Mouse (Mus musculus): ENCODE measurements around the gene Zhx3. TPM values are rescaled to one million over a fixed set of nuclear protein-coding genes. Genes with fewer than 3 reads are reported as not detected.

Gene Zhx3
- 10 to 100 TPM; 53.3 to 57.6 TPM for total RNA-seq (2021)
- long read RNA-seq, experiment 1, full-length matches to known transcripts = 3 of 17 reads
- long read RNA-seq, experiment 1, partial matches to known transcripts = 11 of 17 reads
- long read RNA-seq, experiment 1, other reads (novel, unspliced or antisense) = 3 of 17 reads
- long read RNA-seq, experiment 2, full-length matches to known transcripts = 7 of 23 reads
- long read RNA-seq, experiment 2, partial matches to known transcripts = 5 of 23 reads
- long read RNA-seq, experiment 2, other reads (novel, unspliced or antisense) = 11 of 23 reads

DNA sequence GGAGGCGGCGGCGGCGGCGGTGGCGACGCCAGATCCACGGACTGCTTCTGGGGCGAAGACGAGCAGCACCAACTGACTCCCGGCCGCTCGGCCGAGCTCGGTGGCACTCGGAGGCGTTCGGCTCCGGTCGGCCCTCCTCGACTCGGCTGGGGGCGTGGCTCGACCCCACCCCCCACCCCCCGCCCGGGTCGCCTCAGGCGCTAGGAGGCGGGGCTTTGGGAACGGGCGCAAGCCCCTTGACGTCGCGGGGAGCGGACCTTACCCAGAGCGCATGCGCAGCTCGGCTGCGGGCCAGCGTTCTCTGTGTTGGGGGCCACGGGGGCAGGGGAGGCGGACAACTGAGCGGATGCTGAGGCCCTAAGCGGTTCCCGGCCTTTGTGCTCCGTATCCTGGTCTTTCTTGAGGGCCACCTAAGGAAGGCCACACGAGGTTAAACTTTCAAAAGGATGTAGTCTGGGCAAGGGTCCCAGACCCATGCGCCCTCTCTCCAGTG, at the start of gene Zhx3:
Zhx3 (minus strand) TSS at position 109 of the 493 bp plus-strand sequence.
- DNase-seq = peak; percentile 94

DNA sequence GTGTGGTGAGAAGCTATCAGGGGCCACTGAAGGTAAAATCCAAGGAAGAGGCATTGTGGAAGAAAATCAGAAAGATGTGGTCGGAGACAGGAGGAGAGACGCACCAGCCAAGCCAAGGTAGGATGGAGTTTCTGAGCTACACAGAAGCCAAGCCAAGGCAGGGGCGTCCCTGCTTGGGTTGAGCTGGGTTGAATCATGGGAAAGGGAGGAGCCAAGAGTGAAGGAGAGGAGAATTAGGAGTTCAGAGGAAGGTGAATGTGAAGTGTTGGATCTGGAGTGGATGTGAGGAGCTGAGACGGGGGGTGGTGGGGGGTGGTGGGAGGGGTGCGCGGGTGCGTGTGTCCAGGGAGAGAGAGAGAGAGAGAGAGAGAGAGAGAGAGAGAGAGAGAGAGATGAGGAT, 48.5 kb upstream of the Zhx3 start:
- DNase-seq = no peak

DNA sequence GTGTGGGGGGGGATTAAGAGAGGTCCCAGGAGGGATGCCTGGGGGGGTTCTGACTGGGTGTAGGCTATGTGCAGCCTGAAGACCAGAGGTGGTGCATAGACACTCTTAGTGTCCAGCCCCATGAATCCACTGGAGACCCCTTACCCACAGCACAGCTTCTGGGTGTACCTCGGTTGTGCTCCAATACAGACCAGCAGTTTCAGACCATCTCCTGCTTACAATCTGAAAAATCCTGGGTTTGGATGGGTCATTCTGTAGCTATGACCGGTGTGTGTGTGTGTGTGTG, 46.1 kb upstream of the Zhx3 start:
- DNase-seq = no peak

DNA sequence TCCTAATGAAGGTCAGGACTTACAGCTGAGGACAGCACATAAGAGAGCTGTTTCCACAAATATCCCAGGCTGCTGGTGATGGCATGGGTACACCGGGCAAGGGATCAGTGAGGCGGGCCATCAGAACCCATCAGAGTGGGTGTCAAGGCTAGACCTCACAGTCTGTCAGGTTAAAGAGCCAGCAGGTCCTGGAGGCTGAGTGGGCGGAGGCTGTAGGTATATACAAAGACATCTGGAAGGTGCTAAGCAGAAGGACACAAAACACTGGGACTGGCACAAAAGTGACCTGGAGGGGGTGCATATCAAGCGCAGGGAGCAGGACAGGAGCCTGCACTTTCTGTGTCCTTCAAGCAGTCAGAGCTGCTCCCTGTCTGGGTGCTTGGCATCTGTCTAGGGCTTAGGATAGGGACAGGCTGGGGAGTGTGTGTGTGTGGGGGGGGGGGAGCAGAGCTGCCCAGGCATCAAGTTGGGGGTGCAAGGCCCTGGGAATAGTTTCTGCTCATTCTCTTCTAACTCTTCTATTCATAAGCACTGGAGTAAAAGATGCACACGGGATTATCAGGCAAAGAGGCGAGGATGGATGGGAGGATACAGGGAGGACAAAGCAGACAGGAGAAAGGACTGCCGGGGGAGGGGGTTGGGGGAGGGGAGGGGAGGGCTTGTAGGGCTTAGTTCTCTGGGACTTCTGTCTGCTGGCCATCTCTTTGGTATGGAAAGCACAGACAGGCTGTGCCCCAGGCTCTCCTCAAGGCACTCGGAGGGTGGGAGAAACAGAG, 45.5 kb upstream of the Zhx3 start:
- DNase-seq = no peak

DNA sequence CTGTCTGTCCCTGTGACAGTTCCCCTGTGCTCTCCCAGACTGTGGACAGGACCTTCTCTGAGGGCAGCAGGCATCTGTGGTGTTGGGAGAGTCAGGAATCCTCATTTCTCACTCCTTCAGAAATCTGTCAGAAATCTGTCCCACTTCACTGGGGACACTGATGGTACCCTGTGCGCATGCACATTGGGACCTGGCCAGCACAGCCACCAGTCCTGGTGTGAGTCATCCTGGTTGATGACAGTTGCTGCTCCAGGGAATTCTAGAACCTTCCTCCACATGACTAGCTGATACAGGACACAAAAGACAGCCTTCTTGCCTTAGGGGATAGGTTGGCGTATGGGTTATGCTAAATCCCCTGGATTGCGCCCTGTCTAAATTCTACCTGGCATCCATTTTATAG, 44.5 kb upstream of the Zhx3 start:
- DNase-seq = no peak

DNA sequence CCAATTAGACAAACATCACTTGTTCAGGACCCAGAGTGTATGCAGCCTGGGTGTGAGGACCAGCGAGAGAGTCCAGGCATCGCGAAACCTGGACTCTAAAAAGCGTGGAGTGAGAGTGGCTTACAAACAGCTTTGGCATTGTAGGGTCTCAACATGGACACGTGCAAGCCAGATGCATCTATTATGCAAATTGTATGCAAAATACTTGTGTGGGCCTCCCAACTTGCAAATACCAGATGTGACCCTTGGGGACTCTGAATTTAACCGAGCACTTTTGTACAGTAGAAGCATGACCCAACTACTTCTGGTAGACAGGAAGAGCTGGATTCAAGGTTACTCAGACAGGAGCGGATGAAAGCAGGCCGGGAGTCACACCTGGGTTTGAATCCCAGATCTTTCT, 43.9 kb upstream of the Zhx3 start:
- no peak for DNase-seq

DNA sequence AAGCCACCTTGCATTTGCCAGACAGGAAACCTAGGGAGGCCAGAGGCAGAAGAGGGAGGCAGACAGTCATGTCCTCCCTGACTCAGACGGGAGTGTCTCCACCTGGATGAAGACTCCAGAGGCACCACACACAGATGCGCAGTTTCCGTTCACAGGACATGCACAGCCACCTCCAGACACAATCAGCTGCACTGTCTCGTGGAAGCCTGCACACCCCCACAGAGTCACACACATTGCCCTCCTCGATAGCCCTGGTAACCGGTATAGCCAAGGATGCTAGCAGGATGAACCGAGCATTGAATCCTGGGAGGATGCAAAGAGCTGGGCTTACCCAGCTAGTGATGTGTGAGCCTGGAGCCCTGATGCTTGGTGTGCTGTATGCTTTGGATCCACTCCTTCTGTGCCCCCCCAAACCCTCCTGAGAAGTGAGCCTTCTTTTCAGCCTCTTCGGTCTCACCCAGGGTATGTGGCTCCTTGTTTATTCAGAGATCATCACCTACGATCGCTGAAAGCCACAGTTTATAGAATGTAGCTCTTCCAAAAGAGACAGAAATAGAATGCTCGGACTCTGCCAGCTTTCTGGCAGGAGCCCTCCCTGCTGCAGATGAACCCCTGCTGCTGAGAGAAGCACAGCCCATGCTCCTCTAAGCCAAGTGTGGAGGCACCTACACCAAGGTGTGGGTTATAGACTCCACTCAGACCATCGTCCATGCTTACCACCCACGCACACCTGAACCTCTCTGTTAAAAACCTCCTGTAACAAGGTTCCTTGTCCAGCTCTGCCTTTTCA, 43.2 kb upstream of the Zhx3 start:
- no peak for DNase-seq

DNA sequence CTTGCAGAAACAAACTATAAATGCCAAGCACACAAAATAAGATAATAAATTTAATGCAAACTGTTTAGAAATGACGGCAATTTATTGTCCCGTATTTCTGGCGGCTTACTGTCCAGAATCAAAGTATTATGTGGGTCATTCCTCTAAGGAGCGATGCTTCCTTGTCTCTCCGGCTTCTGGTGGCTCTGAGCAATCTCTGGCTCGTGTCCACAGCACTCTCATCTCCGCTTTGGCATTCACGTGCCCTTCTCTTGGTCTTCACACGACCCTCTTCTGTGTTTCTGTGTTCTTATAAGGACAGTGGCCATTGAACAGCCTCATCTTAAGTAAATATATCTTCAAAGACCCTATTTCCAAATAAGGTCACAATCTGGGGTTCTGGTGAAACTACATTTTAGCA, 41.9 kb upstream of the Zhx3 start:
- no peak for DNase-seq

DNA sequence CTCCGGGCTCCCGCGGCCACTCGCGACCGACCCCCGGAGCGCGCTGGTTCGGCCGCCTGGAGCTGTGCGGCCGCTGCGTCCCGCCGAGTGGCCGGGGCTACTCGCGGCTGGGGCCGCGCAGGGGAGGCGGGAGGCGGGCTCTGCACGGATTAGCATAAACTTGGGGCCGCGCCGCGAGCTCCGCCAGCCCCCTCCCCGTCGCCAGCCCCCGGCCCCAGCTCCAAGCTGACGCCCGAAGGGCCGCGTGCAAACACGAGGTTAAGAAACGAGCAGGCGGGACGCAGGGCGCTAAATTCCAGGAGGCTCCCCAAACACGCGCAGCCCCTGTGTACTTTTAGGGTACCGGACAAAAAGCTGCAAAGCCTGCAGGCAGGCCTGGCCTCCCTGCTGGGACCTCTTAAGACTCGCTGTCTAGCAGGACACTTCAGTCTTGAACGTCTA, 39.5 kb upstream of the Zhx3 start, which contains the start of gene Emilin3:
Emilin3 (minus strand) TSS at position 98 of the 441 bp plus-strand sequence.
- peak; percentile 49 for DNase-seq

DNA sequence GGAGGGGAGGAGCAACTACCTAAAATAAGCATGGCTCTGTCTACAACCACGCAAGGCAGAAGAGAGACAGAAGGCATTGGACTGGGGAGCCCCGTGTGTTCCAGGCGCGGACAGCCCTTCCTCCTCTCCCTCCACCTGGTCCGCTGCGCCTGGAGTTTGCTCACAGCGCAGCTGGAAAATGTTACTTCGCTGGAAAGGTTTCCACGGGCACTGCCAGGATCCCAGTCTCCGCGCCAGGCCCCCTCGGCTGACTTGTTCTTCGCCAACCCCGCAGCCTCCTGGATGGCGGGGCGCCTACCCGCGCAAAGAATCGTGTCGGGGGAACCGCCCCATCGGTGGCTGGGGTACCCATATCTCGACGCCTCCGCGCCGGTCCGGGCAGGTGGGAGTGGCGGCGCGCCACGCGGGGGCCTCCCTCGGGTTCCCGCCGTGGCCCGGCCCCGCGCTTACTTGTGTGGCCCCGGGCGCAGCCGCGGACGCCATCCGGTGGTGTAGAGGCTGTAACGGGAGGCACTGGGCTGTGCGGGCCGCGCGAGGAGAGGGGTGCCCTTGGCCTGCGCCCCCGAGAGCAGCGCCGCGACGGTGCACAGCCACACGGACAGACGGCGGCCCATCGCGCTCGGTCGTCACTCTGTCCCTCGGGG, 38.9 kb upstream of the Zhx3 start:
- peak; percentile 43 for DNase-seq

DNA sequence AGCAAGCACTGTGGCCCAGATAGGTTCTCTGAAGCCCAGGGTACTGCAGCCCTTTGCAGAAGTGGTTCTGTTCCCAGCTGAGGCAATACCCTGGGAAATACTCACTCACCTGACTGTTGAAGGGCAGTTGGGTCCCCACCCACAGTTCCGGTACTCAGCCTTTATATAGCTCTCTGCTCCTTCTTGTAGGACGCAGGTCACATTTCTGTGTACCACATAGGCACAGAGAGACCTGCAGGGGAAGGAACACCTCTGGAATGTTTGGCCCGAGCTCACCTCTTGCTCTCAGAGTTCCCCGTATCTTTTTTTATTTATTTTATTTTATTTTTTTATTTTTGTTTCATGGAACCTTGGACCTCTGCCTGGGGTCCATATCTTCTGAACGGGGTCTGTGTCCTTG, 37.8 kb upstream of the Zhx3 start:
- DNase-seq = no peak

DNA sequence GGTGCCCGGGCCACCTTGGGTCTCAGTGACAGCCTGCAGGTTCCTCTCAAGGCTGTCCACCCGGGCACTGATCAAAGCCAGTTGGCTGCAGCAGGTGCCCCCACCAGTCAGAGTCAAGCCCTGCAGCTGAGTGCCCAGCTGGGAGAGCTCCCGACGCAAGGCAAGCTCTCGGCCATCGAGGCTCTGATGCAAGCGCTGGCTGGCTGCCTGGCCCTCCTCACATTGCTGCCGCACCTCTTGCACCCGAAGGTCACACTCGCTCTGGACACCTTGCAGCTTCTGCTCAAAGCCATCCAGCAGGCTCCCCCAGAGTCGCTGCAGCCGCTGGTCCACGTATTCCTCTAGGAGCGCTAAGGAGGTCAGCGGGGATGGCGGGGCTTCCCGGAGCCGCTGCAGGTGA, 35.8 kb upstream of the Zhx3 start:
- DNase-seq = peak; percentile 32

DNA sequence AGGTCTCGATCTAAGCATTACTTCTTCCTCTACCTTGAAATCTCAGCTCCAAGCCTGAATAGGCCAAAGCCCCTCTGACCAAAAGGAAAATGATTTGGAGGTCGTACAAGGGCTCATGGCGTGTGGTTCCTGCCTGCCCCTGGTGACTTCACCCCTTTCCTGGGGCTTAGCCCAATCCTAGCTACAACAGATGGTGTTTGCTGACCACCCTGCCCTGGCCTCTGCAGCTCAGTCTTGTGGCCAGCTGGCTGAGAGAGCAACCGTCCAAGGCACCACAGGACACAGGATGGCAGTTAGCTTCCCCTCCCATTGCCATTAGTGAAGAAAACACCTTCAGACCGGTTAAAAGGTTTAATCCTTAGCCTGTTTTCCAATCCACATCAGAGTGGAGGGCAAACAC, 33.3 kb upstream of the Zhx3 start:
- DNase-seq = no peak

DNA sequence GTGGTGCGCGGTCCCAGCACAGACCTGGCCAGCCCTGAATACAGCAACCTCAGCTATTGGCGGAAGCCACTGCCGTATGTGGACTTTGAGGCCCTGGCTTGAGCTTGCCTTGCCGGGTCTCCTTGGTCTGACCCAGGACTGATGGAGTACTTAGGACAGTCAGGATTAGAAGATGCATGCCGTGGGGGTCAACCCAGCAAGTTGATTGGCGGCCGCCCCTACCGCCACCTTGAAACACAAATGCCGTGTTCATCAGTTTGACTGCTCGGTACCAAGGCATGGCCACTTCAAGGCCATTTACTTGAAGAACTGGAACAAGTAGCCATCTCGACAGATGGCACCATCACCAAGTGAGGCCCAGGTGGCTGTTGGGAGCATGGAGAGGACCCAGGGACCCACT, 32.5 kb upstream of the Zhx3 start:
- DNase-seq = no peak

DNA sequence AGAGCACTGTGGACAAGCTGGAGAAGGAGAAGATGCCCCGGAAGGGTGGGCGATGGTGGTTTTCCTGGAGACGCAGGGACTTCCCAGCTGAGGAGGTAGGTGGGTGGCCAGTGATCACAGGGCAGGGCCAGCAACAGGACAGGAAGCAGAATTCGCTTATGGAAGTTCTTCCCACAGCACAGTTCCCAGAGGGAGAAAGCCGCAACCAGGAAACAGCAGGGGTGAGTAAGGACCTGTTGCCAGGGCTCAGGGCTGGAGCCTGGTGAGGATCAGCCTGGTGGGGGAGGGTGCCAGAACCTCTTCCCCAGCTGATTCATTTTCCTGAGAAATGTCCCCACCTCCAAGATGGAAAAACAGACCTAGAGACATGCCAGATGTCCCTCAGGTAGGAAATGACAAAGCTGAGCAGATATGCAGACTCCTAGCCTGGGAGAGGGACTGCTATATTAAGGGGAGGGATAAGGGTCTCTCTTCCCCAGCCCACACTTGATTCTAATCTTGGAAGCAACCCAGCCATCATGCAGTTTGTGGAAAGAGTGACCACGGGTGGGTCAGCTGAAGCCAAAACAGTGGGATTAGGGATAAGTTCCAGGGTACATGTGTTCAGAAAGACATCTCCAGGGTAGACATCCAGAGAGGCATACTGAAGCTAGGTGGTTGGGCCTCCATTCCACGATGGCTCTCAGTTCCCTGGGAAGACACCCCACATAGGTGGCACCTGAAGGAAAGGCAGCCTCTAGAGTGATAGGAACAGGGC, 29.0 kb upstream of the Zhx3 start:
- no peak for DNase-seq

DNA sequence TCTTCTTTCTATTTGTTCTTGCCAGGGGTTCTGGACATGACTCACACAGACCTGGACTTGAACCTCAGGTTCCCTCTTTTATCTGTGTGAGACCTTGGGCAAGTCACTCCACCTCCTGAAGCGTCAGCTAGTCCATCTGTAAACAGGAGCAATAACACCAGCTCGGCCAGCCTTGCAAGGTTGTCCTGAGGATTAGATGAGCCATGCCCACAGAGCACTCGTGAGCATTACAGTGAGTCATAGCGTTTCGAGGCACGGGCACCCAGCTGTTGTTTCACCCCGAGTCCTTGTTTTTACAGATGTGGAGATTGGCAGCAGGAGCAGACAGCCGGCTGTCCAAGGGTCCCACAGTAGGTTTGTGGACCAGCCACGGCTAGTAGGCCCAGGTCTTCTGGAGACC, 18.9 kb upstream of the Zhx3 start:
- DNase-seq = no peak

DNA sequence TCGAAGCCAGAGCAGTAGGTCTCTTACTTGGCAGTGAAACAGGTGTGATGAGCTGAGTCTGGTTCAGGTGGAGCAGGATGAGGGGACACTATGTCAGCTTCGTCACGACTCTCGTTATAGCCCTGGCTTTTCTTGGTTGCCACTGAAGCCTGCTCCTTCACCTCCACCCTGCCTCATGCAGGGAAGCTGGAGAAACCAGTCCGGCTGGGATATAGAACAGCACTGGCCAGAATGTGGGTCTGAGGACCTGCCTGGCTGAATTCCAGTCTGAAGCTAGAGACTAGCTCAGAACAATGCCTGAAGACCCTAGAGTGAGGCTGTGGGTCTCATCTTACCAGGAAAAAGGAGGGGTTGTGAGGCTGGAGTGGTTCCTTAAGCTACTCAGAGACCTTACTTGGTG, 18.2 kb upstream of the Zhx3 start:
- no peak for DNase-seq

DNA sequence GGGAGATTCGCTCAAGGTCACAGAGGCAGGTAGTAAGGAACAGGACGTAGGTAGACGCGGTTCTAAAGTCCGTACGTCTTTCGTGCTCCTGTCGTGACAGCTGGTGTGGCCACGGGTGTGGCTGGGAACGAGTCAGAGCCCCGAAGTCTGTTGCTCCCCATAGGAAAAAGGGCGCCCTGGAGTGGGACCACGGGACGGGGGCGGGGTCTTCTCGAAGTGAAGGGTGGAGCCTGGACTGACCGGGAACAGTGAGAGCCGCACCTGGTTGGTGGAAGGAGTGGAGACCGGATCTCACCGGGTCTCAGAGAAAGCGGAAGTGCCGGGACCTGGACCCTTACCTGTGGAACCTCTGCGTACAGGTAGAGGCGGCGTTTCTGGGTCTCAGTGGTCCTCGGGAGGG, 15.1 kb upstream of the Zhx3 start:
- DNase-seq = no peak

DNA sequence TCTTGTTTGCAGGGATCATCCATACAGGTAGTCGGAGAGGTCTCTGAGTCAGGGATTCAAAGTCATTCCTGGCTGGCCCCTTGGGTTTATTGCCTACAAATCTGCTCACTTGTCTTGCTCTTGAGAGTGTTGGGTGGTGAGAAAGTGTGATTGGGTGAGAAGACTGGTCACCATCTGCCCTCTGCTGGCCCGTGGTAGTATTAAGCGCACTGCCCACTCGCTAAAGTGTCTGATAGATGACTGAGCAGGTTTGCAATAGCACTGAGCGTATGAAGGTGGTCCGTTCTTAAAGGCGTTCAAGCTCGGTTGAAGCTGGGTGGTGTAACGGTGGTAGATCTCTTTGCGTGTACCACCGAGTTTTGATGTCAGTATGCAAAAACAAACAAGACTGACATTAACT, 14.5 kb upstream of the Zhx3 start:
- DNase-seq = peak; percentile 82

DNA sequence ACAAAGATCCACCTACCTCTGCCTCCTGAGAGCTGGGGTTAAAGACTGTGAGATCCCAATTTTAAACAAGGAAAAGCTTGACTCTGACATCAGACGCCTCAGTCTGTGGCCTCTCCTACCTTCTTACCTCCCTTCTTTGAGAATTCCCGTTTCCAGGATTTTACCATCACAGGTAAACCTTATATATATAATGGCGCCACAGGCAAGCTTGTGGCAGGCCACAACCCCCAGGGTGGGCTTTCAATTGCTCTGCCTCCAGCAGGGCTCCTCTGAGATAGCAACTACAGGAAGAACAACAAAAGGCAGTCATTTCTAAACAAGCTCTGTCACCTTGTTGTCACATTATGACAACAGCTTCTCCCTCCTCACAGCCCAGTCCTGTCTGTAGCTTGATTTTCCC, 13.4 kb upstream of the Zhx3 start:
- DNase-seq = no peak

DNA sequence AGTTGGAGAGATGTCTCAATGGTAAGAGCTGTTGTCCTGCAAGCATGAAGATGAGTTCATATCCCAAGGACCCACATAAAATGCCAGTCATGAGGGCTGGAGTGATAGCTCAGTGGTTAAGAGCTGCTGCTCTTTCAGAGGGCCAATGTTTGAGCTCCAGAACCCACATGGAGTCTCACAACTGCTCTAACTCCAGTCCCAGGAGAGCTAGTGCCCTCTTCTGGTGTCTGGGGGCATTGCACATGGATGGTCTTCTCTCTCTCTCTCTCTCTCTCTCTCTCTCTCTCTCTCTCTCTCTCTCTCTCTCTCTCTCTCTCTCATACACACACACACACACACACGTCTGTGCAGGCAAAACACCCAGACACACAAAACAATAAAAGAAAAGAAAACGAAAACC, 12.0 kb upstream of the Zhx3 start:
- peak; percentile 60 for DNase-seq

DNA sequence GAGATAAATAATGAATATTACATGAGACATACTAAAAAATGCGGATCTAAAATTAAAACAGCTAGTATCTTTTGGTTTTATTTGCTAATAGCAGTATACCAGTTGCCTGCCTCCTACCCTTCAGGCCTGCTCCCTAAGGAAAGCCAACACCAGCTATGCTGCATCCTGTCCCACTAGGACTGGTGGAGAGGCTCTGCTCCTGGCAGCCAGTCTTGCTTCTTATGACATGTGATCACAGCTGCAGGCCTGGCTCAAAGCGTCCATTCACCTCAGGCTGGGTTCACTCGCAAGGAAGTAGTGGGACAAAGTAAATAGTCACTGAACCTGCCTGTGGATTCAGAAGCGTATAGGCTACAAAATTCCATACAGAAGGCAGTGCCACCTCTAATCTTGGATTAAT, 11.1 kb upstream of the Zhx3 start:
- DNase-seq = peak; percentile 65
